Mouse (Mus musculus): ENCODE measurements around the gene Smagp.

DNA sequence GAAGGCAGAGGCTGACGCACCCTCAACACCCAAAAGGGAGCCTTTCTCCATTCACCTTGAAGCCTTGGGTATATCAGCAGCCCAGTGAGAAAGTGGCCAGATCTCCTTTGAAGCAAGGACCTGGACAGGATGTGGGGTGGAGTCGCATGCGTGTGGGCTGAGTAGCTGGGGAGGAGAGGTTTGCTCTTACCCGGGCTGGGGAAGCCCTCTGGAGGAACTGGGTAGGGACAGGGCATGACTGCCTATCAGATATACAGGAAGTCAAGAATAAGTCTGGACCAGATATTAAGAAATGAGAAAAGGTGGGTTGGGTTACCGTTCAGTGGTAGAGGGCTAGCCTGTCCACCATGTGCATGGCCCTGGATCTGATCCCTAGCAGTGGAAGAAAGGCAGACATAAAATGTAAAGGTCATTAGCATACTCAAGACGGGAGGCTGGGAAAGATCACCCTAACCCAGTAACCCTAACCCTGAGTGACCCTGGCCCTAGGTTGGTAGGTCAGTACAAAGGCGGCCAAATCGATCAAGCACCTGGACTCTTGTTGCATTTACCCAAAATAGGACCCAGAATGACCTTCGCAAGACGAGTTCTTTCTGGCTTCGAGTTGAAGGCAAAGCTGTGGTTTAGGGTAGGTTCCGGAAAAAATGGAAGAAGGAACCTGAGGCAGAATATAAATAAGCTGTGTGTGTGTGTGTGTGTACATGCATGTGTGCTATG, 5.1 kb downstream of the Smagp start:
- TF ChIP-seq POLR2A (IDR thresholded peaks at IDR 0.05; ENCODE audit: low read depth, low read length) (no peak), ZNF384 (IDR thresholded peaks at IDR 0.05; ENCODE audit: low read depth, low read length) (no peak), USF1 (IDR thresholded peaks at IDR 0.05; ENCODE audit: low read depth, low read length) (no peak), MAX (IDR thresholded peaks at IDR 0.05; ENCODE audit: low read length) (no peak), MAFK (IDR thresholded peaks at IDR 0.05; ENCODE audit: insufficient replicate concordance, low read length) (no peak), ZKSCAN1 (IDR thresholded peaks at IDR 0.05; ENCODE audit: borderline replicate concordance, low read depth, low read length) (no peak), BHLHE40 (IDR thresholded peaks at IDR 0.05; ENCODE audit: low read depth, low read length) (no peak), CTCF (conservative IDR thresholded peaks at IDR 0.05 in 1 of 2, IDR thresholded peaks at IDR 0.05 in 1 of 2; ENCODE audit: low read depth in 2 of 2, low read length in 2 of 2) (no peak), MXI1 (IDR thresholded peaks at IDR 0.05; ENCODE audit: low read depth, low read length) (no peak), JUN (IDR thresholded peaks at IDR 0.05; ENCODE audit: insufficient read depth, low read depth, low read length) (no peak)
